Mouse (Mus musculus) hindbrain, postnatal 0 days (tissue): ENCODE results near the gene Tmem258. TPM values are rescaled to one million over a fixed set of nuclear protein-coding genes. Genes with fewer than 3 reads are reported as not detected.

Experiments used
- ATAC-seq: fragments of 200-750 bp; cut with Nextera tagmentation; 2 replicates; pipeline ENCODE4 v1.8.0; 2017; ENCODE audit warnings: mild to moderate bottlenecking, moderate TSS enrichment, moderate library complexity
- DNase-seq: peaks from one replicate; pipeline ENCODE4 v3.0.0-alpha.2; 2015; ENCODE audit warnings: low spot score
- H3K27ac ChIP-seq: fragments of 300-500 bp; sonication (generic); 2 replicates; pipeline ENCODE4 v1.5.1; 2014; ENCODE audit warnings: mild to moderate bottlenecking
- H3K27me3 ChIP-seq: fragments of 300-500 bp; sonication (generic); 2 replicates; pipeline ENCODE4 v1.6.1; 2014; ENCODE audit warnings: low read length, mixed read lengths; ENCODE audit not compliant: insufficient read depth
- H3K36me3 ChIP-seq: fragments of 300-500 bp; sonication (generic); 2 replicates; pipeline ENCODE4 v1.6.1; 2014; ENCODE audit warnings: low read length, mixed read lengths; ENCODE audit not compliant: insufficient read depth
- H3K4me1 ChIP-seq: fragments of 300-500 bp; sonication (generic); 2 replicates; pipeline ENCODE4 v1.6.1; 2014; ENCODE audit warnings: antibody characterized with exemption, low read length, mixed read lengths; ENCODE audit not compliant: insufficient read depth
- H3K4me2 ChIP-seq: fragments of 300-500 bp; sonication (generic); 2 replicates; pipeline ENCODE4 v1.6.1; 2014; ENCODE audit warnings: low read depth, mild to moderate bottlenecking, low read length, moderate library complexity, mixed read lengths
- H3K4me3 ChIP-seq: fragments of 300-500 bp; sonication (generic); 2 replicates; pipeline ENCODE4 v1.5.1; 2014; ENCODE audit warnings: low read length
- H3K9ac ChIP-seq: fragments of 300-500 bp; sonication (generic); replicated peaks from 2 replicates; pipeline ENCODE4 v1.6.1; 2014; ENCODE audit warnings: mild to moderate bottlenecking, low read length, moderate library complexity, mixed read lengths
- H3K9me3 ChIP-seq: fragments of 300-500 bp; sonication (generic); 2 replicates; pipeline ENCODE4 v1.6.1; 2016; ENCODE audit warnings: low read length, mixed read lengths
- CTCF ChIP-seq: IDR thresholded peaks from 2 replicates; pipeline ENCODE4 v1.5.1; 2016; ENCODE audit warnings: antibody characterized with exemption, control low read depth, low read depth
- WGBS: fragments of 180-500 bp; shearing (Covaris S2); extraction: QIAGEN DNeasy Blood & Tissue Kit; methylation state at CpG from one replicate; pipeline ENCODE4 v1.1.7; 2014; 5-methylcytosine and 5-hydroxymethylcytosine counted together
- microRNA-seq, 2 experiments: library from miRNA; unstranded; fragments of <30 nt; microRNA quantifications; one replicate each; pipeline ENCODE4; 2016
- polyA plus RNA-seq: library from polyadenylated mRNA; unstranded; fragments of >200 nt; fragmentation: Nextera tagmentation; extraction: Ambion mirVana; gene quantifications from 2 replicates; pipeline ENCODE4 v1.2.1, GENCODE M21; 2015
- total RNA-seq: library from RNA; depleted of rRNA; stranded (reverse); fragments of >200 nt; gene quantifications from 2 replicates; pipeline ENCODE4 v1.2.3, GENCODE M21; 2014; rRNA removed

Gene Tmem258
- total and polyA plus RNA-seq, 2 experiments from 2014 or later, result 98.1 to 312 TPM

GRCm38 (mm10) chr19:10239975-10240653 is 36.3 kb downstream of the Tmem258 start:
- Histone ChIP-seq H3K36me3 (no peaks in the 10 kb centered on the region), H3K9ac (peak overlapping the region; percentile 43), H3K4me1 (0 out of 2 replicates have a peak, but pooled peaks cover 5% of the 10 kb centered on the region), H3K27ac (no peak overlapping the region), H3K27me3 (no peaks in the 10 kb centered on the region), H3K9me3 (no peaks in the 10 kb centered on the region), H3K4me2 (peak overlapping the region; percentile 69), H3K4me3 (peak overlapping the region; percentile 38)
- 7% methylated on average over 26 of the region's 26 CpGs for WGBS
- DNase-seq (no peak), ATAC-seq (no peak)
- TF ChIP-seq CTCF, result no peak

DNA sequence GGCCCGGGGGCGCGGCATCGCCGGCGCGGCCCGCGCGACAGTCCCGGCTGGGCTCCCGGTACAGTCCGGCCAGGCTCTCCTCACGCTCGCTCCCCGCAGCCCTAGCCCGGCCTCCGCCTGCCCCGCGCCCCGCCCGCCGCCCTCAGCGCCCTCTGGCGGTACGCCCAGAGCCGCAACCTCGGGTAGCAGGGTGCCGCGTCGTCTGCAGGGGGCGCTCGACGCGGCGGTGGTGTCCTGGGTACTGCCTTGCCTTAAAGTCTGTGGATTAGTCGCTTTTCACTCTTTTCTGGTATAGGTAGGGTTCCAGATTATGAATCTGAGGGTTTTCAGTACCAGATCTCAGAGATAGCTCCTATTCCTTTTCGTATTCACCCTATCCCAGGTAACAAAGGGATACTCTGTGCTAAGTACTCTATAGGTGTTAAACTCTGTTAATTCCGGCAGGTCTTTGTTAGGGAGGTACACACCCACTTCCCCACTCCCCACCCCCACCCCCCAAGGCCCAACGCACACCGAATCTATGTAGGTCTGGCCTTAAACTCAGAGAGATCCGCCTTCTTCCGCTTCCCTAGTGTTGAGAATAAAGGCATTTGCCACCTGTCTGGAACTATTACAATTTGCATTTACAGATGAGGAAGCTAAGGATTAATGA is 37.0 kb downstream of the Tmem258 start, which contains the start of gene Myrf:
Gene Myrf (minus strand): TSS at position 95 of the 652 bp plus-strand sequence.
- peak; percentile 73 for TF ChIP-seq CTCF
- no peaks in the 10 kb centered on the region for H3K27me3 ChIP-seq
- ATAC-seq (peak; percentile 80), DNase-seq (peak; percentile 82)
- no peaks in the 10 kb centered on the region for H3K36me3 ChIP-seq
- H3K4me1 ChIP-seq, result 0 out of 2 replicates have a peak, but pooled peaks cover 5% of the 10 kb centered on the region
- H3K27ac ChIP-seq, result no peak within 1 kb of the TSS
- peak within 1 kb of the TSS; percentile 69 for H3K4me2 ChIP-seq
- peak within 1 kb of the TSS; percentile 43 for H3K9ac ChIP-seq
- WGBS, result 10% methylated on average over 43 of the region's 43 CpGs
- H3K9me3 ChIP-seq, result no peaks in the 10 kb centered on the region
- H3K4me3 ChIP-seq, result peak within 1 kb of the TSS; percentile 38

DNA sequence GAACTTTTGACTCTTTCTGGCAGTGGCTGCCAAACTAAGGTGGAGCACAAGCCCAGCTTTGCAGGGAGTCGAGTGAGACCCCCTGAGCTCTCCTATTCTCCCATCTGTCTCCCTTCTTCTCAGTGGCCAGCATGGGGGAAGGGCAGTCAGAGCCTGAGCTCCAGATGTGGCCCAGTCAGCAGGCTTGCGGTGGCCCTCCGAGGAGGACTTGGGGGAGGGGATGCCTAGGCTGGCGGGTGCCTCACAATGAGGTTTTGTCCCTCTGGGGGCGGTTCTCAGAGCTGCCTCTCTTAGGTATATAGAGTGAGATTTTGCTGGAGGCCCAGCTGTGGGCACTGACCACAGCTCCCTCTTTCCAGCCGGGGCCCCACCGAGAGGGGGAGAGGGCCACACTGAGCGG is 39.1 kb downstream of the Tmem258 start:
- Histone ChIP-seq H3K36me3 (no peaks in the 10 kb centered on the region), H3K4me2 (no peak overlapping the region), H3K27me3 (no peaks in the 10 kb centered on the region), H3K4me3 (no peak overlapping the region), H3K27ac (no peak overlapping the region), H3K4me1 (0 out of 2 replicates have a peak, but pooled peaks cover 5% of the 10 kb centered on the region), H3K9ac (no peak overlapping the region), H3K9me3 (no peaks in the 10 kb centered on the region)
- WGBS, result 8% methylated on average over 8 of the region's 8 CpGs
- no peak for TF ChIP-seq CTCF
- ATAC-seq (no peak), DNase-seq (no peak)

- no peaks in the 10 kb centered on the region for H3K36me3 ChIP-seq
- no peak for ATAC-seq
- no peak overlapping the region for H3K4me3 ChIP-seq
- 29% methylated on average over 3 of the region's 3 CpGs for WGBS
- no peaks in the 10 kb centered on the region for H3K27me3 ChIP-seq
- H3K4me2 ChIP-seq, result no peak overlapping the region
- 0 out of 2 replicates have a peak, but pooled peaks cover 5% of the 10 kb centered on the region for H3K4me1 ChIP-seq
- H3K9me3 ChIP-seq, result no peaks in the 10 kb centered on the region
- peak; percentile 55 for DNase-seq
- H3K9ac ChIP-seq, result no peak overlapping the region
- no peak overlapping the region for H3K27ac ChIP-seq
- TF ChIP-seq CTCF, result peak; percentile 61
These were observed 40.4 kb downstream of the Tmem258 start for GRCm38 (mm10) chr19:10244183-10244582.

DNA sequence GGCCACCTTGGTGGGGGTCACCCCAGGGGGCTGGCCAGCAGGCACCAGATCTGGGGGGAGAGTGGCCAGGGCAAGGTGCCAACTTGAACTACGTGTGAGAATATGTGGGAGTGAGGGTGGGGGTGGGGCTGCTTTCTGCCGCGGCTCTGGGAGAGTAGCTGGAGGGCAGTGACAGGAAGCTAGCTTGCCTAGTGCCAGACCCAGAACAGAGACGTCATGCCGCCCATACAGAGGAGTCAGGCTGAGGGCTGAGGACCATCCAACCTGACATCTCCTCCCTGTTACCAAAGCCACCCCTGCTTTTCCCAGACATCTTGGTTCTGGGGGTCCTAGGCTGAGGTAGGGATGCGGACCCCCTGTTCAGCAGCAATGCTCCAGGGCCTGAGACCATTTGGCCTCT is 43.4 kb downstream of the Tmem258 start:
- no peaks in the 10 kb centered on the region for H3K4me1 ChIP-seq
- no peak for TF ChIP-seq CTCF
- DNase-seq (no peak), ATAC-seq (no peak)
- 34% methylated on average over 6 of the region's 6 CpGs for WGBS
- no peaks in the 10 kb centered on the region for H3K9me3 ChIP-seq
- H3K27me3 ChIP-seq, result no peaks in the 10 kb centered on the region
- H3K36me3 ChIP-seq, result no peaks in the 10 kb centered on the region
- H3K4me2 ChIP-seq, result no peak overlapping the region
- no peak overlapping the region for H3K27ac ChIP-seq
- no peak overlapping the region for H3K9ac ChIP-seq
- H3K4me3 ChIP-seq, result no peak overlapping the region

DNA sequence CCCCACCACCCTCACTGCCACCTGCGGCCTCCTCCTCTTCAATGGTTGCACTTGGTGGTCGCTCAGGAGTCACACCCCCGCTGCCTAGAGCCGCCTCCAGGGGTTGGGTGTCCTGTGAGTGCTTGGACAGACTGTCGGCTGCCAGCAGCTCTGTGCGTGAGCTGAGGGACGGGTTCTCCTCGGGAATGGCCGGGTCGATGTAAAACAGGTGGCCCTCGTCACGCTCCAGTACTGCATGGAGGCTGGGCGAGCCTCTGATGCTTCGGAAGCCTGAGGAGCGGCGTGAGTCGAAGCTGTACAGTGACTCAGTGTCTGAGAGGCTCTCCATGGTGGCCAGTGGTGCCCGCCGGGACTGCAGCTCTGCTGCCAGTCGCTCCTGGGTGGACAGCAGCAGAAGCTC is 44.3 kb downstream of the Tmem258 start:
- no peaks in the 10 kb centered on the region for H3K9me3 ChIP-seq
- 63% methylated on average over 20 of the region's 20 CpGs for WGBS

More for the DNA sequence above, 44.3 kb downstream of the Tmem258 start:
- Histone ChIP-seq H3K27ac (no peak overlapping the region), H3K4me1 (no peaks in the 10 kb centered on the region), H3K36me3 (no peaks in the 10 kb centered on the region), H3K4me2 (no peak overlapping the region), H3K9ac (no peak overlapping the region), H3K27me3 (no peaks in the 10 kb centered on the region), H3K4me3 (no peak overlapping the region)
- ATAC-seq, result no peak
- DNase-seq, result no peak
- no peak for TF ChIP-seq CTCF

Small RNA genes lying within 50 kb of the gene (microRNA-seq; reads per million reads assigned to microRNA genes)
- gene Mir6993, result 0.88 to 2.1 reads per million in 2 experiments

Other genes starting within 250 kb of the Tmem258 start
- gene Fth1, start 223.4 kb upstream of the Tmem258 start, total RNA-seq, result 301 and 443 TPM in 2 replicates
- 2,616 and 2,786 TPM in 2 replicates for gene Fth1, start 223.4 kb upstream of the Tmem258 start, polyA plus RNA-seq
- 0.86 and 1.5 TPM in 2 replicates for gene Best1, start 202.4 kb upstream of the Tmem258 start, total RNA-seq
- gene Best1, start 202.4 kb upstream of the Tmem258 start, polyA plus RNA-seq, result 2.6 and 3.0 TPM in 2 replicates
- 19.7 and 23.0 TPM in 2 replicates for gene Rab3il1, start 202.3 kb upstream of the Tmem258 start, total RNA-seq
- gene Rab3il1, start 202.3 kb upstream of the Tmem258 start, polyA plus RNA-seq, result 20.1 and 22.2 TPM in 2 replicates
- 52.5 and 59.0 TPM in 2 replicates for gene Fads3, start 162.4 kb upstream of the Tmem258 start, total RNA-seq
- gene Fads3, start 162.4 kb upstream of the Tmem258 start, polyA plus RNA-seq, result 35.1 and 37.4 TPM in 2 replicates
- gene Fads2, start 102.3 kb upstream of the Tmem258 start, total RNA-seq, result 318 and 330 TPM in 2 replicates
- 260 and 272 TPM in 2 replicates for gene Fads2, start 102.3 kb upstream of the Tmem258 start, polyA plus RNA-seq
- 198 and 208 TPM in 2 replicates for gene Fads1, start 21.1 kb upstream of the Tmem258 start, total RNA-seq
- gene Fads1, start 21.1 kb upstream of the Tmem258 start, polyA plus RNA-seq, result 148 and 151 TPM in 2 replicates
- gene Fen1, start 155 bp downstream of the Tmem258 start, total RNA-seq, result 26.5 and 30.5 TPM in 2 replicates
- 28.4 and 30.2 TPM in 2 replicates for gene Fen1, start 155 bp downstream of the Tmem258 start, polyA plus RNA-seq
- 5.1 and 5.9 TPM in 2 replicates for gene Myrf, start 36.7 kb downstream of the Tmem258 start, total RNA-seq
- 1.7 and 2.0 TPM in 2 replicates for gene Myrf, start 36.7 kb downstream of the Tmem258 start, polyA plus RNA-seq
- gene Dagla, start 100.9 kb downstream of the Tmem258 start, total RNA-seq, result 33.7 and 35.0 TPM in 2 replicates
- 9.0 and 10.9 TPM in 2 replicates for gene Dagla, start 100.9 kb downstream of the Tmem258 start, polyA plus RNA-seq
- 93.4 and 114 TPM in 2 replicates for gene Syt7, start 185.1 kb downstream of the Tmem258 start, total RNA-seq
- gene Syt7, start 185.1 kb downstream of the Tmem258 start, polyA plus RNA-seq, result 11.9 and 17.4 TPM in 2 replicates